Mouse (Mus musculus) left cerebral cortex, postnatal 25 days (tissue): ENCODE data around the gene 2310061I04Rik. TPM values are rescaled to one million over a fixed set of nuclear protein-coding genes. Genes with fewer than 3 reads are reported as not detected.

ENCODE experiments used
- DNase-seq, 2 experiments: peaks; one replicate each; pipeline ENCODE4 v3.0.0; 2022; ENCODE audit warnings: low spot score in 2 of 2, mixed read lengths in 1 of 2
- intact Hi-C: fragments of 180-260 bp; cut with DNase I; formaldehyde crosslinking; loops from one replicate; pipeline ENCODE4 v1.15.1; 2025
- total RNA-seq, 2 experiments: library from RNA; stranded (reverse); gene quantifications; 2 replicates each; pipeline ENCODE4 v1.2.3; 2021

Gene 2310061I04Rik
- total RNA-seq, 2 experiments from 2014 or later: 55.4 to 59.6 TPM

- intact Hi-C loops: no loop called here
- DNase-seq: peak; percentile 96 to 97
These were observed 17.8 kb downstream of the 2310061I04Rik start, which contains the start of gene Dhx16 for GRCm38 (mm10) chr17:35879245-35880057. TSS of gene Dhx16 (plus strand) at chr17:35879819.

GRCm38 (mm10) chr17:35874721-35875120, 22.5 kb downstream of the 2310061I04Rik start:
- intact Hi-C loops: loop anchor here (5.0 kb wide), 1 partner anchor 137 kb away; no protein-coding TSS in a partner anchor
- DNase-seq: peak; percentile 39 to 82

- DNase-seq: peak; percentile 79 to 83
- intact Hi-C loops: loop anchor here (2.0 to 5.0 kb wide), 2 partner anchors 37 to 137 kb away; no protein-coding TSS in a partner anchor
These were observed 23.3 kb downstream of the 2310061I04Rik start for GRCm38 (mm10) chr17:35873774-35874519.

- DNase-seq: no peak
- intact Hi-C loops: loop anchor here (5.0 kb wide), 1 partner anchor 134 kb away; no protein-coding TSS in a partner anchor
These were observed 26.1 kb downstream of the 2310061I04Rik start for GRCm38 (mm10) chr17:35870884-35871696.

GRCm38 (mm10) chr17:35870151-35870883, 26.9 kb downstream of the 2310061I04Rik start:
- intact Hi-C loops: loop anchor here (5.0 kb wide), 1 partner anchor 133 kb away; no protein-coding TSS in a partner anchor
- DNase-seq: no peak

GRCm38 (mm10) chr17:35869346-35870067, 27.7 kb downstream of the 2310061I04Rik start:
- no peak for DNase-seq
- intact Hi-C loops: loop anchor here (5.0 kb wide), 1 partner anchor 132 kb away; no protein-coding TSS in a partner anchor

GRCm38 (mm10) chr17:35868961-35869345, 28.3 kb downstream of the 2310061I04Rik start:
- intact Hi-C loops: no loop called here
- DNase-seq: no peak

GRCm38 (mm10) chr17:35868165-35868820, 28.9 kb downstream of the 2310061I04Rik start:
- intact Hi-C loops: no loop called here
- no peak for DNase-seq

GRCm38 (mm10) chr17:35866911-35867890, 30.0 kb downstream of the 2310061I04Rik start:
- intact Hi-C loops: no loop called here

GRCm38 (mm10) chr17:35866281-35866831, 30.9 kb downstream of the 2310061I04Rik start:
- intact Hi-C loops: no loop called here
- peak in 1 of 2 experiments; percentile 35 for DNase-seq

More at GRCm38 (mm10) chr17:35866911-35867890, 30.0 kb downstream of the 2310061I04Rik start:
- DNase-seq: no peak

GRCm38 (mm10) chr17:35865481-35866280, 31.6 kb downstream of the 2310061I04Rik start, which contains the start of gene Ppp1r18:
TSS of gene Ppp1r18 (plus strand) at chr17:35865593.
- intact Hi-C loops: no loop called here
- peak in 1 of 2 experiments; percentile 25 for DNase-seq

GRCm38 (mm10) chr17:35864832-35865353, 32.3 kb downstream of the 2310061I04Rik start:
- intact Hi-C loops: no loop called here
- no peak for DNase-seq

- peak; percentile 91 to 94 for DNase-seq
- intact Hi-C loops: loop anchor here (2.0 kb wide), 1 partner anchor 19 kb away; no protein-coding TSS in a partner anchor
These were observed 35.9 kb downstream of the 2310061I04Rik start, which contains the start of gene Nrm for GRCm38 (mm10) chr17:35861198-35861857. TSS of gene Nrm (plus strand) at chr17:35861318.

- intact Hi-C loops: loop anchor here (2.0 kb wide), 1 partner anchor 18 kb away; no protein-coding TSS in a partner anchor
- DNase-seq: no peak
These were observed 36.4 kb downstream of the 2310061I04Rik start for GRCm38 (mm10) chr17:35860831-35861197.
